In genomic region chr7:139909469-139909868, GRCm38 (mm10) we compare ENCODE assay signal across 23 mouse cellular contexts. TPM values are rescaled to one million over a fixed set of nuclear protein-coding genes. Genes with fewer than 3 reads are reported as not detected.
DNase-seq lines count a peak whose midpoint lies in the region; ATAC-seq and TF ChIP-seq lines count a peak whose summit lies in the region.
"Had no signal": no experiment of that assay in that cellular context is flagged by ENCODE, and none has a peak within 500 bp of the region (broad histone marks: within the 10 kb centered on the region; RNA-seq: fewer than 3 reads in every experiment).

No protein-coding gene starts in this region.

- peaks cover 35% of the 10 kb centered on the region for H3K27me3 ChIP-seq in forebrain, embryonic 13.5 days
- peaks cover 13% of the 10 kb centered on the region for H3K27me3 ChIP-seq in forebrain, embryonic 11.5 days (ENCODE audit: control insufficient read depth, insufficient read depth, low read length)
- peaks cover 17% of the 10 kb centered on the region; the same call in 1 of the 2 replicates for H3K27me3 ChIP-seq in lung, embryonic 14.5 days (ENCODE audit: insufficient read depth, low read length)
- peaks cover 23% of the 10 kb centered on the region for H3K27me3 ChIP-seq in neural tube, embryonic 15.5 days (replicated peaks)

- DNase-seq in forebrain, embryonic 11.5 days (ENCODE audit: low spot score) = no peak
- DNase-seq in lung, embryonic 14.5 days = peak; percentile 6
- no peak for DNase-seq in lung, postnatal 14 days
- DNase-seq in mesoderm, embryonic 11.5 days (ENCODE audit: low read depth, low spot score) = peak; percentile 25
- DNase-seq in kidney, adult 11 months = no peak
- no peak for DNase-seq in natural killer cell, adult 2 months (ENCODE audit: low spot score in 2 of 2)
- DNase-seq: adrenal gland, postnatal 10 days; cerebellum, adult 11 months; embryo, embryonic 11 days; kidney, adult 2 months; kidney, postnatal 14 days; layer of hippocampus, adult 9-11 months; liver, embryonic 13.5 days; thymus, adult 18-20 months had no signal

- 34% methylated on average over 6 of the region's 6 CpGs for WGBS in forebrain, embryonic 13.5 days
- 51% methylated on average over 6 of the region's 6 CpGs for WGBS in forebrain, embryonic 11.5 days
- WGBS in lung, embryonic 14.5 days = 36% methylated on average over 6 of the region's 6 CpGs
- 33% methylated on average over 6 of the region's 6 CpGs for WGBS in neural tube, embryonic 15.5 days

- no peak overlapping the region for H3K4me3 ChIP-seq in forebrain, embryonic 13.5 days
- H3K4me3 ChIP-seq in forebrain, embryonic 11.5 days (ENCODE audit: low read depth, low read length) = no peak overlapping the region
- H3K4me3 ChIP-seq in lung, embryonic 14.5 days (ENCODE audit: low read depth, low read length) = no peak overlapping the region
- no peak overlapping the region for H3K4me3 ChIP-seq in neural tube, embryonic 15.5 days (replicated peaks)
- H3K4me3 ChIP-seq: embryonic facial prominence, embryonic 15.5 days; heart, embryonic 10.5 days; limb, embryonic 10.5 days; liver, embryonic 13.5 days; stomach, embryonic 15.5 days had no signal

- no peak overlapping the region; the same call in 1 of the 2 replicates for H3K9ac ChIP-seq in forebrain, embryonic 13.5 days
- H3K9ac ChIP-seq in forebrain, embryonic 11.5 days (ENCODE audit: low read length) = no peak overlapping the region
- H3K9ac ChIP-seq in lung, embryonic 14.5 days = no peak overlapping the region
- H3K9ac ChIP-seq in neural tube, embryonic 15.5 days (replicated peaks) = no peak overlapping the region
- H3K9ac ChIP-seq: embryonic facial prominence, embryonic 15.5 days; liver, embryonic 13.5 days; stomach, embryonic 15.5 days had no signal

- peak; percentile 65 for ATAC-seq in forebrain, embryonic 13.5 days
- ATAC-seq in forebrain, embryonic 11.5 days (replicated peaks; ENCODE audit: low FRiP score) = no peak
- no peak for ATAC-seq in lung, embryonic 14.5 days (ENCODE audit: insufficient read depth)
- ATAC-seq in neural tube, embryonic 15.5 days (ENCODE audit: low FRiP score) = peak; percentile 27; the same call in 1 of the 2 replicates
- ATAC-seq: activated CD4-positive, CD25-positive, alpha-beta regulatory T cell, adult 4 months had no signal

- H3K27ac ChIP-seq in forebrain, embryonic 13.5 days = no peak overlapping the region
- no peak overlapping the region for H3K27ac ChIP-seq in forebrain, embryonic 11.5 days (ENCODE audit: low read depth, low read length)
- no peak overlapping the region for H3K27ac ChIP-seq in lung, embryonic 14.5 days (ENCODE audit: low read depth)
- no peak overlapping the region for H3K27ac ChIP-seq in neural tube, embryonic 15.5 days (replicated peaks)
- H3K27ac ChIP-seq: embryonic facial prominence, embryonic 15.5 days; liver, embryonic 13.5 days; stomach, embryonic 15.5 days had no signal

- no peak for TF ChIP-seq CTCF in lung, embryonic 14.5 days (IDR thresholded peaks at IDR 0.05; ENCODE audit: low read depth)

- no peak overlapping the region for H3K4me2 ChIP-seq in forebrain, embryonic 13.5 days
- H3K4me2 ChIP-seq in forebrain, embryonic 11.5 days (ENCODE audit: low read depth, low read length, severe bottlenecking) = no peak overlapping the region
- H3K4me2 ChIP-seq in lung, embryonic 14.5 days = no peak overlapping the region
- H3K4me2 ChIP-seq in neural tube, embryonic 15.5 days = no peak overlapping the region
- H3K4me2 ChIP-seq: embryonic facial prominence, embryonic 15.5 days; liver, embryonic 13.5 days; stomach, embryonic 15.5 days had no signal

- H3K36me3 ChIP-seq in forebrain, embryonic 13.5 days (ENCODE audit: poor library complexity, severe bottlenecking) = no peaks in the 10 kb centered on the region
- no peaks in the 10 kb centered on the region for H3K36me3 ChIP-seq in forebrain, embryonic 11.5 days (ENCODE audit: control insufficient read depth, insufficient read depth, low read length)
- no peaks in the 10 kb centered on the region for H3K36me3 ChIP-seq in lung, embryonic 14.5 days (ENCODE audit: insufficient read depth)
- H3K36me3 ChIP-seq in neural tube, embryonic 15.5 days = no peaks in the 10 kb centered on the region
- H3K36me3 ChIP-seq: embryonic facial prominence, embryonic 15.5 days; G1E; heart, embryonic 10.5 days; limb, embryonic 10.5 days; liver, embryonic 13.5 days; stomach, embryonic 15.5 days had no signal

- H3K9me3 ChIP-seq in forebrain, embryonic 13.5 days (replicated peaks) = no peaks in the 10 kb centered on the region
- no peaks in the 10 kb centered on the region for H3K9me3 ChIP-seq in forebrain, embryonic 11.5 days (ENCODE audit: control insufficient read depth, low read length)
- H3K9me3 ChIP-seq in lung, embryonic 14.5 days (ENCODE audit: low read depth, low read length) = no peaks in the 10 kb centered on the region
- H3K9me3 ChIP-seq in neural tube, embryonic 15.5 days (replicated peaks) = no peaks in the 10 kb centered on the region
- H3K9me3 ChIP-seq: embryonic facial prominence, embryonic 15.5 days; heart, embryonic 10.5 days; limb, embryonic 10.5 days; liver, embryonic 13.5 days; stomach, embryonic 15.5 days had no signal

- H3K4me1 ChIP-seq in forebrain, embryonic 13.5 days = peaks cover 21% of the 10 kb centered on the region
- H3K4me1 ChIP-seq in forebrain, embryonic 11.5 days (replicated peaks; ENCODE audit: control insufficient read depth, insufficient read depth, low read length) = no peaks in the 10 kb centered on the region; the same call in 1 of the 2 replicates
- no peaks in the 10 kb centered on the region for H3K4me1 ChIP-seq in lung, embryonic 14.5 days (ENCODE audit: insufficient read depth)
- peaks cover 32% of the 10 kb centered on the region for H3K4me1 ChIP-seq in neural tube, embryonic 15.5 days

RNA-seq across cellular contexts. Expression of gene Kndc1, which starts 15.0 kb away (rescaled TPM):
- polyA plus RNA-seq in forebrain, embryonic 13.5 days (2015; fragmentation: Nextera tagmentation; extraction: Ambion mirVana) = 2.1 and 3.1 TPM in 2 replicates
- 0.44 and 0.59 TPM in 2 replicates for polyA plus RNA-seq in forebrain, embryonic 11.5 days (2014; fragmentation: Nextera tagmentation; extraction: Ambion mirVana)
- 0.45 and 0.53 TPM in 2 replicates for polyA plus RNA-seq in lung, embryonic 14.5 days (2014; fragmentation: Nextera tagmentation; extraction: Ambion mirVana)
- 12.5 and 15.5 TPM in 2 replicates for polyA plus RNA-seq in neural tube, embryonic 15.5 days (2015; fragmentation: Nextera tagmentation; extraction: Ambion mirVana)
- polyA plus RNA-seq: G1E; heart, postnatal 0 days; limb, embryonic 10.5 days had no signal

RNA-seq across cellular contexts. Expression of gene Utf1, which starts 34.1 kb away (rescaled TPM):
- not detected in 2 replicates for polyA plus RNA-seq in forebrain, embryonic 13.5 days (2015; fragmentation: Nextera tagmentation; extraction: Ambion mirVana)
- polyA plus RNA-seq in forebrain, embryonic 11.5 days (2014; fragmentation: Nextera tagmentation; extraction: Ambion mirVana) = not detected in 2 replicates
- polyA plus RNA-seq in lung, embryonic 14.5 days (2014; fragmentation: Nextera tagmentation; extraction: Ambion mirVana) = 0.14 TPM in 1 of 2 replicates, not detected in the other
- 1.6 TPM in 1 of 2 replicates, not detected in the other for polyA plus RNA-seq in neural tube, embryonic 15.5 days (2015; fragmentation: Nextera tagmentation; extraction: Ambion mirVana)
- polyA plus RNA-seq: G1E; heart, postnatal 0 days; liver, embryonic 13.5 days had no signal

Comparison
In these comparisons a context has a peak if more than half of its experiments do, and no peak if none do; other contexts are left out.
1. ATAC-seq: peak in forebrain, embryonic 13.5 days (single experiment) and neural tube, embryonic 15.5 days (single experiment); none in forebrain, embryonic 11.5 days (single experiment) and lung, embryonic 14.5 days (single experiment).
2. DNase-seq: peak in lung, embryonic 14.5 days (single experiment) and mesoderm, embryonic 11.5 days (single experiment); none in forebrain, embryonic 11.5 days (single experiment), lung, postnatal 14 days (single experiment), kidney, adult 11 months (single experiment) and natural killer cell, adult 2 months (0 of 2).